Mouse (Mus musculus): ENCODE measurements around the gene Akap2. TPM values are rescaled to one million over a fixed set of nuclear protein-coding genes. Genes with fewer than 3 reads are reported as not detected.
A peak's percentile ranks its signal among the peaks of the same experiment; 100 is the strongest.

Gene Akap2
- polyA plus RNA-seq, 1 experiment from 2014 or later: 17.7 TPM

GRCm38 (mm10) chr4:57788709-57789108, 71.3 kb downstream of the Akap2 start:
- 0 out of 2 replicates have a peak overlapping the region, but pooled peaks have one; percentile 35 for H3K27ac ChIP-seq
- H3K36me3 ChIP-seq: no peaks in the 10 kb centered on the region
- H3K4me1 ChIP-seq (replicated peaks): peaks cover 15% of the 10 kb centered on the region
- H3K4me3 ChIP-seq: no peak overlapping the region
- H3K4me2 ChIP-seq: no peak overlapping the region
- no peak overlapping the region for H3K9ac ChIP-seq
- ATAC-seq (ENCODE audit: low FRiP score): 0 out of 2 replicates have a peak, but pooled peaks have one; percentile 18
- WGBS: 46% methylated on average over 5 of the region's 5 CpGs
- no peaks in the 10 kb centered on the region for H3K9me3 ChIP-seq
- H3K27me3 ChIP-seq: no peaks in the 10 kb centered on the region

GRCm38 (mm10) chr4:57789118-57789517, 71.7 kb downstream of the Akap2 start:
- H3K27me3 ChIP-seq: no peaks in the 10 kb centered on the region
- H3K36me3 ChIP-seq: no peaks in the 10 kb centered on the region
- no peaks in the 10 kb centered on the region for H3K9me3 ChIP-seq
- no peak for ATAC-seq (ENCODE audit: low FRiP score)
- 0 out of 2 replicates have a peak overlapping the region, but pooled peaks have one; percentile 35 for H3K27ac ChIP-seq
- no peak overlapping the region for H3K4me2 ChIP-seq
- peaks cover 11% of the 10 kb centered on the region for H3K4me1 ChIP-seq (replicated peaks)
- H3K9ac ChIP-seq: no peak overlapping the region
- H3K4me3 ChIP-seq: no peak overlapping the region

- Histone ChIP-seq H3K4me1 (replicated peaks) (peaks cover 16% of the 10 kb centered on the region), H3K27me3 (no peaks in the 10 kb centered on the region), H3K9ac (no peak overlapping the region), H3K36me3 (no peaks in the 10 kb centered on the region), H3K4me2 (no peak overlapping the region), H3K9me3 (no peaks in the 10 kb centered on the region), H3K27ac (no peak overlapping the region), H3K4me3 (no peak overlapping the region)
- 59% methylated on average over 8 of the region's 8 CpGs for WGBS
- ATAC-seq (ENCODE audit: low FRiP score): no peak
Observed at GRCm38 (mm10) chr4:57793989-57794388, 76.5 kb downstream of the Akap2 start.

- Histone ChIP-seq H3K9ac (no peak overlapping the region), H3K36me3 (no peaks in the 10 kb centered on the region), H3K27me3 (no peaks in the 10 kb centered on the region), H3K4me1 (replicated peaks) (peaks cover 10% of the 10 kb centered on the region), H3K4me2 (no peak overlapping the region), H3K27ac (no peak overlapping the region), H3K4me3 (no peak overlapping the region), H3K9me3 (no peaks in the 10 kb centered on the region)
- WGBS: 33% methylated on average over 3 of the region's 3 CpGs
- ATAC-seq (ENCODE audit: low FRiP score): no peak
Observed at GRCm38 (mm10) chr4:57794547-57794946, 77.1 kb downstream of the Akap2 start.

GRCm38 (mm10) chr4:57797548-57798285, 80.3 kb downstream of the Akap2 start:
- no peaks in the 10 kb centered on the region for H3K27me3 ChIP-seq
- 0 out of 2 replicates have a peak, but pooled peaks cover 2% of the 10 kb centered on the region for H3K36me3 ChIP-seq
- no peak overlapping the region for H3K4me2 ChIP-seq
- H3K27ac ChIP-seq: no peak overlapping the region
- H3K4me3 ChIP-seq: no peak overlapping the region
- ATAC-seq (ENCODE audit: low FRiP score): no peak
- peaks cover 9% of the 10 kb centered on the region for H3K4me1 ChIP-seq (replicated peaks)
- 77% methylated on average over 9 of the region's 9 CpGs for WGBS
- H3K9ac ChIP-seq: no peak overlapping the region
- no peaks in the 10 kb centered on the region for H3K9me3 ChIP-seq

- Histone ChIP-seq H3K4me1 (replicated peaks) (peaks cover 9% of the 10 kb centered on the region), H3K9ac (no peak overlapping the region), H3K27me3 (no peaks in the 10 kb centered on the region), H3K27ac (no peak overlapping the region), H3K9me3 (no peaks in the 10 kb centered on the region), H3K36me3 (0 out of 2 replicates have a peak, but pooled peaks cover 2% of the 10 kb centered on the region), H3K4me3 (no peak overlapping the region), H3K4me2 (no peak overlapping the region)
- peak; percentile 52; the same call in 1 of the 2 replicates for ATAC-seq (ENCODE audit: low FRiP score)
- WGBS: 25% methylated on average over 10 of the region's 10 CpGs
Observed at GRCm38 (mm10) chr4:57798286-57799018, 81.0 kb downstream of the Akap2 start.

- 77% methylated on average over 1 of the region's 1 CpGs for whole genome bisulfite sequencing
- H3K9ac ChIP-seq: no peak overlapping the region
- no peak overlapping the region for H3K4me2 ChIP-seq
- H3K9me3 ChIP-seq: no peaks in the 10 kb centered on the region
- H3K36me3 ChIP-seq: 0 out of 2 replicates have a peak, but pooled peaks cover 2% of the 10 kb centered on the region
- no peak overlapping the region for H3K4me3 ChIP-seq
- no peaks in the 10 kb centered on the region for H3K27me3 ChIP-seq
- H3K4me1 ChIP-seq (replicated peaks): peaks cover 9% of the 10 kb centered on the region
- no peak overlapping the region for H3K27ac ChIP-seq
- ATAC-seq (ENCODE audit: low FRiP score): no peak
Observed at GRCm38 (mm10) chr4:57799297-57799696, 81.8 kb downstream of the Akap2 start.

GRCm38 (mm10) chr4:57801239-57801638, 83.8 kb downstream of the Akap2 start:
- Histone ChIP-seq H3K4me3 (no peak overlapping the region), H3K9ac (no peak overlapping the region), H3K27ac (no peak overlapping the region), H3K36me3 (0 out of 2 replicates have a peak, but pooled peaks cover 2% of the 10 kb centered on the region), H3K4me2 (no peak overlapping the region), H3K4me1 (replicated peaks) (peaks cover 9% of the 10 kb centered on the region), H3K9me3 (no peaks in the 10 kb centered on the region), H3K27me3 (no peaks in the 10 kb centered on the region)
- no peak for ATAC-seq (ENCODE audit: low FRiP score)
- 83% methylated on average over 7 of the region's 7 CpGs for WGBS

- no peak for ATAC-seq (ENCODE audit: low FRiP score)
- Histone ChIP-seq H3K4me1 (replicated peaks) (peaks cover 9% of the 10 kb centered on the region), H3K4me2 (no peak overlapping the region), H3K36me3 (0 out of 2 replicates have a peak, but pooled peaks cover 2% of the 10 kb centered on the region), H3K4me3 (no peak overlapping the region), H3K27ac (no peak overlapping the region), H3K9me3 (no peaks in the 10 kb centered on the region), H3K27me3 (no peaks in the 10 kb centered on the region), H3K9ac (no peak overlapping the region)
- 97% methylated on average over 5 of the region's 5 CpGs for WGBS
Observed at GRCm38 (mm10) chr4:57801986-57802385, 84.5 kb downstream of the Akap2 start.

GRCm38 (mm10) chr4:57802411-57802810, 85.0 kb downstream of the Akap2 start:
- 0 out of 2 replicates have a peak, but pooled peaks cover 2% of the 10 kb centered on the region for H3K36me3 ChIP-seq
- ATAC-seq (ENCODE audit: low FRiP score): no peak
- H3K4me1 ChIP-seq (replicated peaks): peaks cover 9% of the 10 kb centered on the region
- no peak overlapping the region for H3K9ac ChIP-seq
- WGBS: 94% methylated on average over 3 of the region's 3 CpGs
- no peak overlapping the region for H3K27ac ChIP-seq
- H3K9me3 ChIP-seq: no peaks in the 10 kb centered on the region
- no peaks in the 10 kb centered on the region for H3K27me3 ChIP-seq
- no peak overlapping the region for H3K4me3 ChIP-seq
- no peak overlapping the region for H3K4me2 ChIP-seq

- no peak for ATAC-seq (ENCODE audit: low FRiP score)
- H3K4me2 ChIP-seq: no peak overlapping the region
- 87% methylated on average over 6 of the region's 6 CpGs for WGBS
- H3K9ac ChIP-seq: no peak overlapping the region
- no peaks in the 10 kb centered on the region for H3K4me1 ChIP-seq (replicated peaks)
- no peak overlapping the region for H3K27ac ChIP-seq
- 0 out of 2 replicates have a peak, but pooled peaks cover 2% of the 10 kb centered on the region for H3K36me3 ChIP-seq
- no peaks in the 10 kb centered on the region for H3K9me3 ChIP-seq
- H3K4me3 ChIP-seq: no peak overlapping the region
- no peaks in the 10 kb centered on the region for H3K27me3 ChIP-seq
Observed at GRCm38 (mm10) chr4:57804902-57805301, 87.4 kb downstream of the Akap2 start.

GRCm38 (mm10) chr4:57809449-57809848, 92.0 kb downstream of the Akap2 start:
- H3K27me3 ChIP-seq: no peaks in the 10 kb centered on the region
- ATAC-seq (ENCODE audit: low FRiP score): no peak
- 88% methylated on average over 4 of the region's 4 CpGs for WGBS
- H3K4me1 ChIP-seq (replicated peaks): no peaks in the 10 kb centered on the region
- no peaks in the 10 kb centered on the region for H3K36me3 ChIP-seq
- no peak overlapping the region for H3K4me3 ChIP-seq
- no peak overlapping the region for H3K4me2 ChIP-seq
- no peak overlapping the region for H3K27ac ChIP-seq
- H3K9ac ChIP-seq: no peak overlapping the region
- H3K9me3 ChIP-seq: no peaks in the 10 kb centered on the region

Data from hindbrain, embryonic 13.5 days (tissue).